Mouse (Mus musculus) liver, adult 2 months (tissue): ENCODE data around the gene Abcf1. TPM values are rescaled to one million over a fixed set of nuclear protein-coding genes. Genes with fewer than 3 reads are reported as not detected.
"Not testable (repeated sequence)": the region's sequence is repeated elsewhere in the genome, so short reads cannot be mapped to it uniquely, and the experiment has no call there.

Experiments used
- DNase-seq: peaks from one replicate; pipeline ENCODE4 v3.0.0-alpha.2; 2011; ENCODE audit warnings: low read depth, low spot score; ENCODE audit errors: extremely low read depth
- H3K27ac ChIP-seq: fragments of 200-500 bp; replicated peaks from 2 replicates; pipeline ENCODE4 v1.5.1; 2012; ENCODE audit warnings: low read depth, mild to moderate bottlenecking, control low read depth, inconsistent platforms, low read length; ENCODE audit not compliant: insufficient read depth
- H3K27me3 ChIP-seq: fragments of 200-500 bp; 2 replicates; pipeline ENCODE4 v1.6.1; 2012; ENCODE audit warnings: mild to moderate bottlenecking, moderate library complexity, low read length, inconsistent platforms; ENCODE audit not compliant: control insufficient read depth, insufficient read depth
- H3K36me3 ChIP-seq: fragments of 200-500 bp; 2 replicates; pipeline ENCODE4 v1.6.1; 2012; ENCODE audit warnings: low read length, inconsistent platforms; ENCODE audit not compliant: control insufficient read depth, insufficient read depth
- H3K4me1 ChIP-seq: fragments of 200-500 bp; 2 replicates; pipeline ENCODE4 v1.6.1; 2011; ENCODE audit warnings: low read length; ENCODE audit not compliant: control insufficient read depth, insufficient read depth
- H3K4me3 ChIP-seq: fragments of 200-500 bp; 2 replicates; pipeline ENCODE4 v1.5.1; 2011; ENCODE audit warnings: low read depth, mild to moderate bottlenecking, control low read depth, low read length, moderate library complexity; ENCODE audit not compliant: insufficient read depth
- H3K79me2 ChIP-seq: fragments of 200-500 bp; 2 replicates; pipeline ENCODE4 v1.6.1; 2012; ENCODE audit warnings: inconsistent platforms, mild to moderate bottlenecking, low read length, moderate library complexity; ENCODE audit not compliant: control insufficient read depth, insufficient read depth
- H3K9ac ChIP-seq: fragments of 200-500 bp; 2 replicates; pipeline ENCODE4 v1.6.1; 2012; ENCODE audit warnings: low read depth, mild to moderate bottlenecking, control low read depth, inconsistent platforms, low read length
- CTCF ChIP-seq: fragments of 200-500 bp; IDR thresholded peaks from 2 replicates; pipeline ENCODE4 v1.5.1; 2011; ENCODE audit warnings: low read depth, low read length, control low read depth
- POLR2A ChIP-seq: fragments of 200-500 bp; IDR thresholded peaks from 2 replicates; pipeline ENCODE4 v1.6.1; 2011; ENCODE audit warnings: low read length, control low read depth; ENCODE audit not compliant: insufficient read depth; ENCODE audit errors: extremely low read depth
- WGBS: fragments of 180-500 bp; shearing (Covaris S2); methylation state at CpG from one replicate; pipeline ENCODE4 v1.1.7; 2018; 5-methylcytosine and 5-hydroxymethylcytosine counted together
- polyA plus RNA-seq: library from polyadenylated mRNA; depleted of rRNA; stranded (reverse); fragments of >200 nt; gene quantifications from 2 replicates; pipeline ENCODE4 v1.2.3, GENCODE M21; 2012
- total RNA-seq: library from RNA; depleted of rRNA; stranded (reverse); fragments of >200 nt; gene quantifications from 2 replicates; pipeline ENCODE4 v1.2.3, GENCODE M21; 2014

Gene Abcf1
- total and polyA plus RNA-seq, 2 experiments: 24.1 to 43.2 TPM

DNA sequence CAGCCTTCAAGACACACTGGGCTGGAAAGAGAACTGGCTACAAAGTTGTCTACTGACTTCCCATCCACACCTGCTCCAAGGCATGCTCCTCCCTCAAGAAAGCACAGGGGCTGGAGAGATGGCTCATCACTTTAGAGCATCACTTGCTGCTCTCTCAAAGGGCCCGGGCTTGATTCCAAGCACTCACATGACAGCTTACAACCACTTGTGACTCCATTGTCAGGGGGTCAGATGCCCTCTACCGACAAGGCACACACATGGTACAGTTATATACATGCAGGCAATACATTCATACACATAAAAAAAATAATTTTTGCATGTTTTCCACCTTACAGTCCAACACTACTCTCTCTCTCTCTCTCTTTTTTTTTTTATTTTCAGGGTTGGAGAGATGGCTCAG, 1.9 kb downstream of the Abcf1 start:
- H3K27me3 ChIP-seq: no peaks in the 10 kb centered on the region
- peaks cover 12% of the 10 kb centered on the region; the same call in 1 of the 2 replicates for H3K36me3 ChIP-seq
- no peak overlapping the region for H3K4me3 ChIP-seq
- H3K9ac ChIP-seq: no peak overlapping the region
- no peak for DNase-seq
- no peak overlapping the region for H3K27ac ChIP-seq
- peaks cover 14% of the 10 kb centered on the region for H3K4me1 ChIP-seq
- TF ChIP-seq POLR2A (no peak), CTCF (no peak)
- 77% methylated on average over 2 of the region's 2 CpGs for WGBS
- peaks cover 13% of the 10 kb centered on the region; the same call in 1 of the 2 replicates for H3K79me2 ChIP-seq

DNA sequence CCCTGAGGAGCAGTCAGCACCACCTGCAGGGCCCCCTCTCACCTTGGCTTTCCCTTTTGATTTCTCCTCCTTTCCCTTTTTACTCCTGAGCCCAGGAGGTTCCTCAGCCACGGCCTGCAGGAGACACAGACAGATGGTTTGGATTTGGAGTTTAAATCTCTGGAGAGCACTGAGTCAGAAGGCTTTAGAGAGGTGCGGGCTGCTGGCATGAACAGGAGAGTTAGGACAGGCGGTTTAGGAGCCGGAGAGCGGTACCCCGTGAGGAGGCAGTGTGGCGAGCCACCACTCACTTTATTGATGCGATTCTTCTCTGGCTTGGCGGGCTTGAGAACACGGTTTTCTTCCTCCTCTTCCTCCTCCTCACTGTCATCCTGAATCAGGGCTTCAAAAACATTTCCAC, 6.3 kb downstream of the Abcf1 start:
- Histone ChIP-seq H3K9ac (no peak overlapping the region), H3K27me3 (no peaks in the 10 kb centered on the region), H3K36me3 (peaks cover 32% of the 10 kb centered on the region), H3K4me3 (no peak overlapping the region), H3K4me1 (peaks cover 5% of the 10 kb centered on the region; the same call in 1 of the 2 replicates), H3K27ac (no peak overlapping the region), H3K79me2 (peaks cover 4% of the 10 kb centered on the region; the same call in 1 of the 2 replicates)
- 89% methylated on average over 10 of the region's 10 CpGs for WGBS
- no peak for DNase-seq
- TF ChIP-seq POLR2A: no peak
- TF ChIP-seq CTCF: no peak

DNA sequence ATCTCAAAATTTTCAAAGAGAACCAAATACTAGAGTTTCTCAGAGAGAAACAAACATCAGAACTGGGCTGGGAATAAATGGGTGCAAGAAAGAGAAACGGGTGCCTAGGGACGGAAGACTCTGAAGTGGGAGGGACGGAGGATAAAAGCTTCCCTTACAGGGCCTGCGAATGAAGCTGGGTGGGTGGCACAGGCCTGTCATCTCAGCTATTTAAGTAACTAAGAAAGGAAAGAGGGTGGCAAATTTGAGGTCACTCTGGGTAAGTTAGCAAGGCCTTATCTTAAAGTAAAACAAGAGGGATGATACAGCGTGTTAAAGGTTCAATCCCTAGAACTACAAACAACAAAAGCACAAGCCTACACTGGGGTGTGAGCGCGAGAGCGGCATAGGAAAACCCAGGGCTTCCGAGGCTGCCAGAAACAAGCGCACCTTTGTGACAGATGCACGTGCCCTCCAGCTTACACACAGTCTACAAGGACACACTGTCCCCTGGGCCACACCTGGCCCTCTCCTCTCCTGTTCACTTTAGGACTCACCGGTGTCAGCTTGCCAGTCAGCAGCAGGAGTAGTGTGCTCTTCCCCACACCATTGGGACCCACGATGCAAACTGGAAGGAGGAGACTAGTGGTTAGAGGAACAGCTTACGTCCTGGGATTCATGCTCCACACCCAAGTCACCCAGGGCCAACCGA, 10.9 kb downstream of the Abcf1 start:
- Histone ChIP-seq H3K36me3 (peaks cover 35% of the 10 kb centered on the region), H3K9ac (no peak overlapping the region), H3K4me3 (no peak overlapping the region), H3K27ac (no peak overlapping the region), H3K4me1 (no peaks in the 10 kb centered on the region), H3K27me3 (no peaks in the 10 kb centered on the region), H3K79me2 (no peaks in the 10 kb centered on the region)
- 94% methylated on average over 15 of the region's 15 CpGs for WGBS
- no peak for TF ChIP-seq POLR2A
- TF ChIP-seq CTCF: no peak
- no peak for DNase-seq

DNA sequence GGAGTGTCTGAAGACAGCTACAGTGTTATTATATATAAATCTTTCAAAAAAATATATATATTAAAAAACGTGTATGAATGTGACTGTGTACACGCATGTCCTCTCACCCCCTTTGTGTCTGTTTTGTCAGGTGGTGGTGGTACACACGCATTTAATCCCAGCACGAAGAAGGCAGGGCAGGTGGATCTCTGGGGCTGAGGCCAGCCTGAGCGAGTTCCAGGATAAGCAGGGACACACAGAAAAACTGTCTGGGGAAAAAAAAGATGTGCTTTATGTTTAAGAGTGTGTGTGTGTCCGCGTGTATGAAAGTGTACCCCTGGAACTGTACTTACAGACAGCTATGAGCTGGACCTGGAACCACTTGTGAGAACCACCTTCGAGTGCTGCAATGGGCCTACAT, 14.9 kb downstream of the Abcf1 start:
- no peak for DNase-seq
- no peaks in the 10 kb centered on the region for H3K4me1 ChIP-seq
- no peak for TF ChIP-seq POLR2A
- no peak for TF ChIP-seq CTCF
- no peaks in the 10 kb centered on the region for H3K79me2 ChIP-seq
- peaks cover 15% of the 10 kb centered on the region for H3K36me3 ChIP-seq
- no peak overlapping the region for H3K27ac ChIP-seq
- no peaks in the 10 kb centered on the region for H3K27me3 ChIP-seq
- H3K4me3 ChIP-seq: no peak overlapping the region
- H3K9ac ChIP-seq: no peak overlapping the region
- WGBS: 84% methylated on average over 8 of the region's 8 CpGs

DNA sequence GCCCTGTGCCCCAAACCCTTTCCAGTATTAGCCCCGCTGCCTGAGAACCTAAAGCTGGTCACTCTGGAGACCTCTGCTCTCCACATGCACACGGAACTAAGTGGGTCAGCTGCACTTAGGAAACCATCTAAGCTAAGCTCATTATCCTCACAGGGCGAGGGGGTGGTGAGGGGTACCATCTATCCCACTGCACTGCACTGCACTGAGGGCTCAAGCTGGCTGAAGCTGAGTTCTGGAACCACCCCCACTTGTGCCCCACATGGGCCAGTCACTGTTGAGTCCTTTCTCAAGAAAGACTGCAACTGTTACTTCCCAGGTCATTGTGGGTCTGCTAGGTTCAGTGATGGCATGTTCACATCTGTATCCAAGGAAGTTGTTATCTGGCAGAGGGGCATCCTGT, 17.0 kb downstream of the Abcf1 start:
- H3K27me3 ChIP-seq, H3K4me3 ChIP-seq, H3K4me1 ChIP-seq, H3K9ac ChIP-seq, H3K79me2 ChIP-seq, H3K27ac ChIP-seq, H3K36me3 ChIP-seq, DNase-seq: not testable (repeated sequence)
- 87% methylated on average over 3 of the region's 3 CpGs for WGBS

DNA sequence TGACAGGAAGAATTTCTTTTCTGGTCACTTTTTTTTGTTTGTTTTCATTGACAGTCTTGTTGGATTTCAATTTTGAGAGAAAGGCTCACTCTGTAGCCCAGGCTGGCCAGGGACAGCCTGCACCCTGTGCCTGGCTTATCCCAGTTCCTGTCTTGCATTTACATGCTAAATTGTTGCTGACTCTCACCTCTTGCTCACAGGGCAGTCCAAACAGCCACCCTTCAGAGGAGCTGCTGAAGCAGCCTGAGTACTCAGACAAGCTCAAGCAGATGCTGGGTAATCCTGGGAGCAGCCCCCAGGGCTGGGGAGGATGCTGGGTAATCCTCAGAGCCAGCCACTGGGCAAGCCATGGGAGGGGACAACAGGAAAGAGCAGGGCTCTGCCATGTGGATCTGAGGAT, 18.6 kb downstream of the Abcf1 start:
- not testable (repeated sequence) for H3K36me3 ChIP-seq, H3K9ac ChIP-seq, H3K27ac ChIP-seq, H3K4me1 ChIP-seq, H3K4me3 ChIP-seq, H3K79me2 ChIP-seq, H3K27me3 ChIP-seq, DNase-seq
